Mouse (Mus musculus): ENCODE measurements around the gene Cisd3. TPM values are rescaled to one million over a fixed set of nuclear protein-coding genes. Genes with fewer than 3 reads are reported as not detected.
A peak's percentile ranks its signal among the peaks of the same experiment; 100 is the strongest.
"Not testable (repeated sequence)": the region's sequence is repeated elsewhere in the genome, so short reads cannot be mapped to it uniquely, and the experiment has no call there.

The Cisd3 gene
- 10 to 100 TPM; 36.7 to 38.9 TPM for total RNA-seq (2021)
- long read RNA-seq, experiment 1, transcript Cisd3-201 (3 exons, 737 nt) = major isoform, 16 of 19 reads
- long read RNA-seq, experiment 1, partial matches to known transcripts = 0 of 19 reads
- long read RNA-seq, experiment 1, other reads (novel, unspliced or antisense) = 1 of 19 reads
- long read RNA-seq, experiment 2, transcript Cisd3-201 (3 exons, 737 nt) = major isoform, 19 of 28 reads
- long read RNA-seq, experiment 2, partial matches to known transcripts = 2 of 28 reads
- long read RNA-seq, experiment 2, other reads (novel, unspliced or antisense) = 4 of 28 reads

DNA sequence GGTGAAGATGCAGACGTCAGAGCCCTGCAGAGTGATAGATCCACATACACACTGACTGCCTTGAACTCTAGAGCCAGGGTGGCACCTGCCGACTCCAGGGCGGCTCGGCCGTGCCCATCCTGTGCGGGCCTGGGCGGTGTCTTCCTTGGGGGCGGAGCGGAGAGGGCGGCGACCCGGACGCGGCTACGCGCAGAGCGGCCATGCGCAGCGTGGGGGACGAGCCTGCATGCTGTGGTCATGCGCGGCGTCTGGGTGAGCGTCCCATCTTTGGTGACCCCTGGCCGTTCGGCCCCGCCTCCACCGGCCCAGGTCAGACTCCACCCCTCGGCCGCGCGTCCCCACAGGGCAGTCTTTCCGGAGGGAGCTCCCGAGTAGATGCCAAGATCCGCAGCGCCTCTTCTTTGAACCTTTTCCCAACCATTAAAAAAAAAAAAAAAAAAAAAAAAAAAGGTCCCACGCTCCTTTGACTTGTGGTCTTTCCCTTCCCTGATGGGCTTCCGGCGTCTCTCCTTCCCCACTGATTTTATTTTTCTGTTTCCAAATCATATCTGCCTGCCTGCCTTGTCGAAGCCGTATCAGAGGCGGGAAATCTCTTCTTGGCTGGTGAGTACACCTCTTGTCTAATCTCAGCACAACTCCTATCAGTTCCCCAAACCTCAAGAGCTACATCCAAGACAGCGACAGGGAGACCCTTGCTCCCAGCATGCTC, at the start of gene Cisd3:
TSS of gene Cisd3 (plus strand) at position 214 of the 709 bp plus-strand sequence.
- intact Hi-C loops (cut with DNase I) = loop anchor here (5.0 kb wide), 1 partner anchor 43 kb away; no protein-coding TSS in a partner anchor
- peak; percentile 66 to 81 for DNase-seq (ENCODE audit: low spot score in 2 of 2)

GRCm38 (mm10) chr11:97641668-97642067, 44.0 kb upstream of the Cisd3 start:
- intact Hi-C loops (cut with DNase I) = loop anchor here (5.0 kb wide), 1 partner anchor 46 kb away; the partner anchor contains the start of gene Cisd3
- DNase-seq (ENCODE audit: low spot score in 2 of 2) = peak; percentile 60 to 71

DNA sequence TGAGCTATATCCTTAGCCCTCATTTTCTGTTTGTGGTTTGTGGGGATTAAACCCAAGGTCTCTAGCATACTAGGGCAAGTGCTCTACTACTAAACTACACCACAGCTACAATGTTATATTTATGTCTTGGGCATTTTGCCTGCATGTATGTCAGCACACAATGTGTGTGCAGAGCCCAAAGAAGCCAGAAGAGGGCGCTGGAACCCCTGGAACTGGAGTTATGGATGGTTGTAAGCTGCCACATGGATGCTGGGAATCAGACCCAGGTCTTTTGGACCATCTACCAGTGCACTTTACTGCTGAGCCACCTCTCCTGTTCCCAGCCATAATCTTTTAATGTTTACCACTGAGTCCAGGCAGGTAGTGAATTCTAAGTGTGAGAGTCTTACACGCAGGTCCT, 42.9 kb upstream of the Cisd3 start:
- DNase-seq (ENCODE audit: low spot score in 2 of 2) = no peak
- intact Hi-C loops (cut with DNase I) = loop anchor here (5.0 kb wide), 1 partner anchor 45 kb away; the partner anchor contains the start of gene Cisd3

DNA sequence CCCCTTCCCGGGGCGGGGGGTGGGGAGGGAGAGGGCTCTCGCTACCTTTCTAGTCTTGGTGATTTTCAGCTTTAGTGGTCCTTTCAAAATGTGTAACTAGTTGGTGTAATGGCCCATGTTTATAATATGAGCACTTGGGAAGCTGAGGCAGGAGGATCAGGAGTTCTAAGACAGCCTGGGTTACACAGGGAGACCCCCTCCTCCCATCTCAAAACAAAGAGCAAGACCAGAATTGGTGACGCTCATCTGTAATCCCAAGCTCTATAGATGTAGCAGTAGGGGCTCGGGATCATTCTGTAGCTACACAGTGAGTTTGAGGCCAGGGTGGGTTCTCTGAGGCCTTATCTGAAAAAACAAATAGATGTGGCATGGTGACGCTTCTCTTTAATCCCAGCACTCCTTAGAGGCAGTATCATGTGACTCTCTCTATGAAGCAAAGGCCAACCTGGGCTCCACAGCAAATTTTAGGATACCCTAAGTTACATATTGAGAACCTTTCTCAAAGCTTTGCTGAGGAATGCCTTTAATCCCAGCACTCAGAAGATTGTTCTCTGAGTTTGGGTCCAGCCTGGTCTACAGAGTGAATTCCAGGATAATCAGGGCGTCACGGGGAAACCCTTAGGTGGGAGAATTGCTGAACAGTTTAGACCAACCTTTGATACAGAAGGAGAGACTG, 42.1 kb upstream of the Cisd3 start:
- intact Hi-C loops (cut with DNase I) = loop anchor here (5.0 kb wide), 1 partner anchor 44 kb away; the partner anchor contains the start of gene Cisd3
- DNase-seq (ENCODE audit: low spot score in 2 of 2) = no peak

DNA sequence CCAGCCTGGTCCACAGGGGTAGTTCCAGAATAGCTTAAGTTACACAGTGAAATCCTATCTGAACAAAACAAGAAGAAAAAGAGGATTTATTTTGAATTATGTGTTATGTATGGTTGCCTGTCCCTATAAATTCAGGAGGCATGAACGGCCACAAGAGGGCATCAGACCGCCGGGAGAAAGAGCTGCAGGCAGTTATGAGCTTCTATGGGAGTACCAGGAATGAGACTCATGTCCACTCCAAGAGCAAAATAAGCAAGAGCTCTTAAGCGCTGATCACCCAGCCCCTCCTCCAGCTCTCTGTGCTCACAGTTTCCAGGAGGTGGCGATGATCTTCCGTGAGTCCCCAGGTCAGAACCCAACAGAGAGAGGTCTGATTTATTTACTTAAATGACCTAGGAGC, 40.8 kb upstream of the Cisd3 start:
- intact Hi-C loops (cut with DNase I) = loop anchor here (5.0 kb wide), 1 partner anchor 42 kb away; the partner anchor contains the start of gene Cisd3

GRCm38 (mm10) chr11:97648541-97648940, 37.1 kb upstream of the Cisd3 start:
- intact Hi-C loops (cut with DNase I); DNase-seq (ENCODE audit: low spot score in 2 of 2): not testable (repeated sequence)

More for the DNA sequence above, 40.8 kb upstream of the Cisd3 start:
- peak in 1 of 2 experiments; percentile 62 for DNase-seq (ENCODE audit: low spot score in 2 of 2)

DNA sequence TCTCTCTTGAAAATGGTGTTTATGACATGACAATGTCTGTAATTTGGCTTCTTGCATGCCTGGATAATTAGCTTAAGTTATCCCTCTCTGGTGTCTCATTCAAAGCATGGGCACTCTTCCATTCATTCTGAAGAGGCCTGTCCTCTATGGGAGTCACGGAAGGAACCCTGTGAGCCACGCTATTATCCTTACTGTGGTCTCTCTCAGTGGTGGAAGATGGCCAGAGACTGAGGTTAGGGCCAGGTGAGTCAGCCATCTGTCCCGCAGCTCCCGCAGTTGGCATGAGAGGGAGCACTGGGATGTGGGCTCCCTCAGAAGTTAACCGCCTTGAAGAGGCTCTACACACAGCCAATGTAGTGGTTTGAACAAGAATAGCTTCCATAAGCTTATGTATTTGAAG, 35.3 kb upstream of the Cisd3 start:
- no peak for DNase-seq (ENCODE audit: low spot score in 2 of 2)
- intact Hi-C loops (cut with DNase I) = no loop called here

DNA sequence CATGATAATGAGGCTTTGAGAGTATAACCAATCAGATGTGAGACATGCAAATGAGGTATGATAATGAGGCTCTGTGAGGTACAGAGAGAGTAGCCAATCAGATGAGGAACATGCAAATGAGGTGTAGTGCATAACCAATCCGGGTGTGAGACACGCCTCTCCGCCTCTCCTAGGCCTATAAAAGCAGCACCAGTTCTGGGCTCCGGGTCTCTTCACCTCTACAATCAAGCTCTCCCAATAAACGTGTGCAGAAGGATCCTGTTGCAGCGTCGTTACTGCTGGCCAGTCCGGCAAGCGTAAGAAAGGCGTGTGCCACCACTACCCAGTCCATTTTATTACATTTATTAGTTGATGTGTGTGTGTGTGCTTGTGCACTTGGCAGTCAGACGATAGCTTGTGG, 32.2 kb upstream of the Cisd3 start:
- intact Hi-C loops (cut with DNase I) = not testable (repeated sequence)

DNA sequence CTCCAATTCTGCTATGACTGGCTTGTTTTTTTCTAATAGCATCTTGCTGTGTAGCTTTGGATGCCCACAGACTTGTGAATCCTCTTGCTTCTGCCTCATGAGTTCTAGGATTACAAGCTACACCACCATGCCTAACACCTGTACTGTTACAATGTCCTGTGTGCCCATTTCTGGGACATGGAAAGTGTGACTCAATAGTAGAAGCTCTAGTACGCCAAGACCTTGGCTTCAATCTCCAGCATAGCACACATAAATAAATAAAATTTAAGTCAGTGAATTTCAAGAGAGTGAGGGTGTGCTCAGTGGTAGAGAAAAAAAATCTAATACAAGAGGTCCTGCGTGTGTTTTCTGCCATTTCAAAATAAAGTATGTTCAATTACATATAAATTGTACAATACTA, 31.4 kb upstream of the Cisd3 start:
- intact Hi-C loops (cut with DNase I) = no loop called here
- no peak for DNase-seq (ENCODE audit: low spot score in 2 of 2)

More for the DNA sequence above, 32.2 kb upstream of the Cisd3 start:
- DNase-seq (ENCODE audit: low spot score in 2 of 2) = not testable (repeated sequence)

- intact Hi-C loops (cut with DNase I) = no loop called here
- DNase-seq (ENCODE audit: low spot score in 2 of 2) = no peak
Measured at GRCm38 (mm10) chr11:97656269-97656971, 29.2 kb upstream of the Cisd3 start.

DNA sequence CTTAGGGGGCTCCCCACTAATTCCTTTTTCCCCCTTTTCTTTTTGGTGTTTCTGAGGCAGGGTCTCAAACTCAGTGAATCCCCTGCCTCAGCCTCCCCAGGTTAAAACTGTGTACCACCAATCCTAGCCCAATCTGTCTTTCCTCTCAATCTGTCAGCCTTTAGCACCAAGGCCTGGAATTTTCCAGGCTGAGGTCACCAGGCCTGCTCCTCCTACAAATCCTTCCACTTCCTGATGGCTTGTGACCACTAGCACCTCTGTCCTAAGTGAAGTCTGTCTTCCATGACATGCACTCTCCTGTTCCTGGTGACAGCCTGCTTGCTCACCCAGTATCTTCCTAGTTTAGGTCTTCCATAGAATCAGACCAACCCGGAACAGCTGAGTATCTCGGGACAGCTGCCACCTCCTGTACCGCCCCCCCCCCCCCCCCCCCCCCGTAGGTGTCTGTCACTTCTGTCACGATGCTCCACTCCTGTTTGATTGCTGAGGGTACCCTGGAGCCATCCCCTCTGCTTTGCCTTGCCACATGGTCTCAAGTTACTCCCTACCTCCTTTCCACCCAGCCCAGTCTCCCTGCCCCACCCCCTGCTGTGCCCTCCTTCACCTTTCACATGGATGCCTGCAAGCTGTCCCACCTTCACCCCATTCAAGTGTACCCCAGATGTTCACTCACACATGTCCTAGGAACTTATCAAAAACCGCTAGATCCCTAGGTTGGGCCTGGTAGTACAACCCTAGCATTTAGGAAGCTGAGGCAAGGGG, 28.3 kb upstream of the Cisd3 start:
- DNase-seq (ENCODE audit: low spot score in 2 of 2) = no peak
- intact Hi-C loops (cut with DNase I) = no loop called here

- intact Hi-C loops (cut with DNase I) = not testable (repeated sequence)
Measured at GRCm38 (mm10) chr11:97657967-97658366, 27.7 kb upstream of the Cisd3 start.

DNA sequence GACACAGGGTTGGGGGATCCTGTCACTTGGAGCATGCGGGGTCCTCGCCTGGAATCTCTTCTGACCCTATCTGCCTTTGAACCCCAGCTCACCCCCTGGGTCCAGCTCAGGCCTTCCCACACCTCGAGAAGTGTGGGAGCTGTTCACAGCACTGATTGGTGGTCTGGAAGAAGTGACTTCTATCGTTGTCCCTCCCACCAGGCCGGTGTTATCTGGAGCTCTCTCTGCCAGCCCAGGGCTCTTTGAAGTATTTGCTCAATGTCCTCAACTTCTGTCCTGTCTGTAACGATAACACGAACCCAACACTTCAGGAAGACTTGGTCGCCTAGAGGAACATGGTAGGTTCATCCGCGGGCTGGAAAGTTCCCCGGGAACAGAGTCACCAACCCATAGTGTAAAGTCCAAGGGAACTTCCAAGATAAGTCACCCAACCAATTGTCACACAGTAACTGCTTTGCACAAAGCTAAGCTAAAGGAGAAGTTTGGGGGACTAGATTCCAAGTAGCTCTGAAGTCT, 26.8 kb upstream of the Cisd3 start:
- intact Hi-C loops (cut with DNase I) = no loop called here
- no peak for DNase-seq (ENCODE audit: low spot score in 2 of 2)

More at GRCm38 (mm10) chr11:97657967-97658366, 27.7 kb upstream of the Cisd3 start:
- not testable (repeated sequence) for DNase-seq (ENCODE audit: low spot score in 2 of 2)

- intact Hi-C loops (cut with DNase I) = no loop called here
- no peak for DNase-seq (ENCODE audit: low spot score in 2 of 2)
Measured at GRCm38 (mm10) chr11:97659267-97659989, 26.2 kb upstream of the Cisd3 start.

DNA sequence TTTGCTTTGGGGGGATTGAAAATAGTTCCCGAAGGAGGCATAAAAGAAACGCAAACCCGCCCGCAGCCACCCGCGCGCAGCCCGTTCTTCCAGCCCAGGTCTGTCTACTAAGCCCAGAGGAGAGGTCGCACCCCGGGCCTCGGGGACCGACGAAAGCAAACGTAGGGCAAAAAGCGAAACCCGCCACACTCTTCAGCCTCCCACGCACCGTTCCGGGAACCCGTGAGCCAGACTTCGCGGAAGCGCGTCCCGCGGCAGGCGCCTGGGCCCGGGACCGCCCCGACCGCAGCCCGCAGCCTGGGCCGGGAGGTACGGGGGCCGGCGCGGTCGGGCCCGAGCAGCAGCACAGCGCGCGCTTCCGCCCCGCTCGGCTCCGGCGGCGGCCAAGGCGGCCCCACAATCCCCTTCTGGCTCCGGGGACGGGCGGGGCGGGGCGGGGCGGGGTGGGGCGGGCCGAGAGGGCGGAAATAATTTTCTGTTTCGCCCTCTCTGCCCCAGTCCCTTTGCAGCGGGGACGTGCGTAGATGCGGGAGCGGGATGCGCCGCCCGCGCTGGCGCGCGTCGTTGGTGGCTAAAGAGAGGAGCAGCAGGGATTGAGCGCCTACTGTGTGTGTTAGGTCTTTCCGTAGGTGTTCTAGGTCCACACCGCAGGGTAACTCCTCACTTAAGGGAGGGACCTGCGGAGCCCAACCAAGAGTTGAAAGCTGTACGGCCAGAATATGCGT, 25.5 kb upstream of the Cisd3 start:
- intact Hi-C loops (cut with DNase I) = loop anchor here (2.0 kb wide), 1 partner anchor 39 kb away; no protein-coding TSS in a partner anchor
- DNase-seq (ENCODE audit: low spot score in 2 of 2) = peak in 1 of 2 experiments; percentile 69

DNA sequence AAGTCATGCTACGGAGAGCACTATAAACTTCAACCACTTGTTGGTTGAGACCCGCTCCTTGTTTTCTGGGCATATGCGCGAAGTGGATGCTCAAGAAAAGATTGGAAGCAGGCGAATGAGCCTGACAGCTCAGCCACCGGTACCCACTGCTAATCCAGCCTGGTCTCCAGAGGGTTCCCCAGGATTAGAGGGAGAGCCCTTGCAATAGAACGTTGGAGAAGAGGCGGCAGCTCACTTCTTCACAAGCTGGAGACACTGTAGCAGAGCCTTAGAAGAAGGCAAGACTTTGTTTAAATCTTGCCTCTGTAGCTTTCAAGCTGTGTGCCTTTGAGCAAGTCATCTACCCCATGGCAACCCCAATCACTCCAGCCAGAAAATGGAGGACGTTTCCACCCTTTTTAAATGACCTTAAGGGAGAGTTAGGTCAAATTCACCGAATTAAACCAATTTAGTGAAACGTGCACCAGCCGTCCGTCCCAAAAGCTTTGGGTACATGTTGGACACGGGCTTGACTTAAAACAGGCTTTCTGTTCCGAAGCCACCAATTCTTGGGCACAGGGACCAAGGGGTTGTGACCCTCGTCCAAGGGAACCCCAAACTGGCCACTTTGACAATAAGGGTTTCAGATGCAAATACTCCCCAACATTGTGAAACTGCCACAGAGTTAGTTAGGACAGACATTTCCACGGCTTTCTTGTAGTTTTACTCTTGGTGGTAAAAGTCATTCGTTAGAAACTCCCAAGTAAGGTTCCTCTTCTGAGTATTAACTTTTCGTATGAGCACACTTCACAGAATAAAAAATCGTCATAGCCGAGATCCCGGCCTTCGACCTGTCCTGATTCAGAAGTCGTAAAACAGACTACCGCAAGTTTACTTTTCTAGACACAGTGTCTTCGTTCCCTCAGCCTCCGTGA, 24.6 kb upstream of the Cisd3 start:
- intact Hi-C loops (cut with DNase I) = loop anchor here (2.0 kb wide), 1 partner anchor 38 kb away; no protein-coding TSS in a partner anchor
- DNase-seq (ENCODE audit: low spot score in 2 of 2) = no peak

Data from left cerebral cortex, postnatal 14 days (tissue).